Mouse (Mus musculus) heart, postnatal 0 days (tissue): Measurements from ENCODE around the gene Meiob. TPM values are rescaled to one million over a fixed set of nuclear protein-coding genes. Genes with fewer than 3 reads are reported as not detected.

Experiments
- ATAC-seq: fragments of 200-750 bp; cut with Nextera tagmentation; 2 replicates; pipeline ENCODE4 v1.8.0; 2017; ENCODE audit warnings: low read depth, moderate number of reproducible peaks, moderate library complexity; ENCODE audit not compliant: insufficient read depth
- DNase-seq: peaks from one replicate; pipeline ENCODE4 v3.0.0-alpha.2; 2016; ENCODE audit warnings: low spot score
- H3K27ac ChIP-seq: fragments of 300-500 bp; sonication (generic); 2 replicates; pipeline ENCODE4 v1.5.1; 2014; ENCODE audit warnings: low read depth, mild to moderate bottlenecking
- H3K27me3 ChIP-seq: fragments of 300-500 bp; sonication (generic); 2 replicates; pipeline ENCODE4 v1.6.1; 2014; ENCODE audit warnings: low read length, mixed read lengths; ENCODE audit not compliant: control insufficient read depth, insufficient read depth
- H3K36me3 ChIP-seq: fragments of 300-500 bp; sonication (generic); replicated peaks from 2 replicates; pipeline ENCODE4 v1.6.1; 2014; ENCODE audit warnings: low read length, mixed read lengths; ENCODE audit not compliant: control insufficient read depth, insufficient read depth
- H3K4me1 ChIP-seq: fragments of 300-500 bp; sonication (generic); 2 replicates; pipeline ENCODE4 v1.6.1; 2014; ENCODE audit warnings: antibody characterized with exemption; ENCODE audit not compliant: control insufficient read depth, insufficient read depth
- H3K4me2 ChIP-seq: fragments of 300-500 bp; sonication (generic); 2 replicates; pipeline ENCODE4 v1.6.1; 2014; ENCODE audit warnings: low read depth, mild to moderate bottlenecking, low read length, moderate library complexity
- H3K4me3 ChIP-seq: fragments of 300-500 bp; sonication (generic); 2 replicates; pipeline ENCODE4 v1.5.1; 2014; ENCODE audit warnings: low read depth, low read length
- H3K9ac ChIP-seq: fragments of 300-500 bp; sonication (generic); replicated peaks from 2 replicates; pipeline ENCODE4 v1.6.1; 2014; ENCODE audit warnings: low read depth, low read length, mixed read lengths
- H3K9me3 ChIP-seq: fragments of 300-500 bp; sonication (generic); replicated peaks from 2 replicates; pipeline ENCODE4 v1.6.1; 2016; ENCODE audit warnings: low read length; ENCODE audit not compliant: control insufficient read depth
- CTCF ChIP-seq: IDR thresholded peaks from 2 replicates; pipeline ENCODE4 v1.5.1; 2016; ENCODE audit warnings: antibody characterized with exemption, control low read depth, low read depth
- EP300 ChIP-seq: IDR thresholded peaks from 2 replicates; pipeline ENCODE4 v1.6.1; 2016; ENCODE audit warnings: antibody characterized with exemption, low read depth
- WGBS: fragments of 180-500 bp; shearing (Covaris S2); extraction: QIAGEN DNeasy Blood & Tissue Kit; methylation state at CpG from one replicate; pipeline ENCODE4 v1.1.7; 2014; 5-methylcytosine and 5-hydroxymethylcytosine counted together
- polyA plus RNA-seq: library from polyadenylated mRNA; unstranded; fragments of >200 nt; fragmentation: Nextera tagmentation; extraction: Ambion mirVana; gene quantifications from 2 replicates; pipeline ENCODE4 v1.2.1, GENCODE M21; 2015
- total RNA-seq: library from RNA; depleted of rRNA; stranded (reverse); fragments of >200 nt; gene quantifications from 2 replicates; pipeline ENCODE4 v1.2.3, GENCODE M21; 2014; ENCODE audit warnings: low replicate concordance; rRNA removed

Gene Meiob
- total RNA-seq (not detected in 2 replicates), polyA plus RNA-seq (0.10 TPM in 1 of 2 replicates, not detected in the other)

DNA sequence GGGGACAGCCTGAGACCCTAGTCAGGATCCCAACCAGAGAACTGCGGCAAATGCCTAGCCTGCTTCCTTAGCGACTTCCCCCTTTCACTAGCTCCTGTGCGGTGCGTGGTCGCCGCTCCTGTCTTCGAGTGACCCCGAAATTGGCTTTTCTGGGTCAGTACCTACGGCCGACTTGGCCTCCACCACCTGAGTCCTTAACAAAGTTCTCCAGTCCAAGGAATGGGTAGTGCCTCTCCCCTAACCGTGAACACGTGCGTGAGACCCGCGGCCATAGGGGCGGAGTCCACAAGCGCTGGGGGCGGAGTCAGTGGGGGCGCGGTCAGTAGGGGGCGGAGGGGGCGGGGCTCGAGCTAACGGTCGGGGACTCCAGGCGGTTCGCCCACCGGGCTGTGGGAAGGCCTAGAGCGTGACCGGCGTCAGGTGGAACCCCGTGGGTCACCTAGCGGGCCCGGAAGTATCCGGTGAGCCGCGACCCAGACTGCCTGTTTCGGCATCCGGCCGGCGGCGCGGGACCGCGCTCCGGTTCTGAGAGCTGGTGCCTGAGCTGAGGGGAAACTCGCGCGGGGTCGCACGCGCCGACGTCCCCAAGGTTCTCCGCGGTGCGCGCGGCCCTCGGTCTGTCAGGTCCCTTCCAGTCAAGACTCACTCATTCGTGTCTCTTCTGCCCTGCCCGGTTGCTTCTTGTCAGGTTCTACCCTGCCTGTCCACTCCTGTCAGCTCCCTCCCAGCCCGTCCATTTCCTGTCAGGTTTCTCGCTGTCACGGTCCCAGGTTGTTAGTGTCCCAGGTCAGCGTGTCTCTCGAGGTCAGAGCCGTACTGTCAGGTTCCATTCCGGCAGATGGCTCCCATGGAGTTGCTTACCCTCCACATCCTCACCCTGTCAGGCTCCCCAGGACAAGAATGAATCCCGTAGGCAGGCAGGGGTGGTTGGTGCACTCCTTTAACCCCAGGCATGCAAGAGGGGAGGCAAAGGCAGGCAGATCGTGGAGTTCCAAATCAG, at the start of gene Meiob:
Gene Meiob (plus strand): TSS at position 338 of the 1,000 bp plus-strand sequence.
- H3K36me3 ChIP-seq = no peaks in the 10 kb centered on the region
- WGBS = under 1% methylated on average over 64 of the region's 71 CpGs
- H3K9ac ChIP-seq = peak within 1 kb of the TSS; percentile 54
- H3K27me3 ChIP-seq = peaks cover 22% of the 10 kb centered on the region
- peak within 1 kb of the TSS; percentile 97 for H3K4me2 ChIP-seq
- H3K27ac ChIP-seq = no peak within 1 kb of the TSS
- no peaks in the 10 kb centered on the region for H3K9me3 ChIP-seq
- peak within 1 kb of the TSS; percentile 74 for H3K4me3 ChIP-seq
- peak; percentile 24 for DNase-seq
- no peaks in the 10 kb centered on the region; the same call in 1 of the 2 replicates for H3K4me1 ChIP-seq
- ATAC-seq = peak; percentile 91
- TF ChIP-seq EP300 (no peak), CTCF (no peak)

DNA sequence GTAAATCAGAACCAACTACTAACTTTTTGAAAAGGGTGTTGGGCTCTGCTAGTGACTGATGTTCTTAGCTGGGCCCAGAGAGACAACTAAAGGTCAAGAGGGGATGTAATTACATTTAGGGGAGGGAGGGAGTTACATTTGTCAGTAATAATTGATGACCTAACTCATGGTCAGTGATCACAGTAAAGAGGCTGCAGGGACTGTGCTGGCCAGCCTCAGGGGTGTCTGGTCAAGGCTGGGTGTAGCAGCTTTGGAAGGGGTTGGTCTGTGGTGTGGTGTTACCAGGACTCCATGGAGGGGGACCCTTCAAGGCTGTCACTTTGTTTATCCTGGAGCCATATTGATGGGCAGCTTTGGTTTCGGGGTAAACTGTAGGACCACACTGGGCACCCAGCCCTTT, 46.7 kb upstream of the Meiob start:
- no peak for ATAC-seq
- WGBS = 77% methylated on average over 1 of the region's 1 CpGs

GRCm38 (mm10) chr17:24761121-24761520, 43.0 kb upstream of the Meiob start:
- DNase-seq (no peak), ATAC-seq (no peak)
- Histone ChIP-seq H3K4me1 (no peaks in the 10 kb centered on the region), H3K4me2 (no peak overlapping the region), H3K36me3 (no peaks in the 10 kb centered on the region), H3K9me3 (no peaks in the 10 kb centered on the region), H3K9ac (no peak overlapping the region), H3K27me3 (no peaks in the 10 kb centered on the region), H3K4me3 (no peak overlapping the region), H3K27ac (no peak overlapping the region)
- 55% methylated on average over 5 of the region's 5 CpGs for WGBS
- TF ChIP-seq CTCF (no peak), EP300 (no peak)

More for the DNA sequence above, 46.7 kb upstream of the Meiob start:
- DNase-seq = no peak
- Histone ChIP-seq H3K27me3 (peaks cover 29% of the 10 kb centered on the region), H3K9ac (no peak overlapping the region), H3K4me2 (no peak overlapping the region), H3K4me3 (no peak overlapping the region), H3K4me1 (0 out of 2 replicates have a peak, but pooled peaks cover 6% of the 10 kb centered on the region), H3K27ac (no peak overlapping the region), H3K9me3 (no peaks in the 10 kb centered on the region), H3K36me3 (no peaks in the 10 kb centered on the region)
- TF ChIP-seq EP300 (no peak), CTCF (no peak)

- no peaks in the 10 kb centered on the region for H3K9me3 ChIP-seq
- WGBS = 39% methylated on average over 22 of the region's 22 CpGs
- no peaks in the 10 kb centered on the region for H3K36me3 ChIP-seq
- H3K4me3 ChIP-seq = no peak overlapping the region
- no peak overlapping the region for H3K27ac ChIP-seq
- no peak overlapping the region for H3K4me2 ChIP-seq
- 0 out of 2 replicates have a peak, but pooled peaks cover 6% of the 10 kb centered on the region for H3K27me3 ChIP-seq
- DNase-seq = no peak
- TF ChIP-seq EP300 (no peak), CTCF (no peak)
- H3K4me1 ChIP-seq = no peaks in the 10 kb centered on the region
- ATAC-seq = no peak
- H3K9ac ChIP-seq = no peak overlapping the region
These were observed 38.8 kb upstream of the Meiob start for GRCm38 (mm10) chr17:24765016-24765905.

DNA sequence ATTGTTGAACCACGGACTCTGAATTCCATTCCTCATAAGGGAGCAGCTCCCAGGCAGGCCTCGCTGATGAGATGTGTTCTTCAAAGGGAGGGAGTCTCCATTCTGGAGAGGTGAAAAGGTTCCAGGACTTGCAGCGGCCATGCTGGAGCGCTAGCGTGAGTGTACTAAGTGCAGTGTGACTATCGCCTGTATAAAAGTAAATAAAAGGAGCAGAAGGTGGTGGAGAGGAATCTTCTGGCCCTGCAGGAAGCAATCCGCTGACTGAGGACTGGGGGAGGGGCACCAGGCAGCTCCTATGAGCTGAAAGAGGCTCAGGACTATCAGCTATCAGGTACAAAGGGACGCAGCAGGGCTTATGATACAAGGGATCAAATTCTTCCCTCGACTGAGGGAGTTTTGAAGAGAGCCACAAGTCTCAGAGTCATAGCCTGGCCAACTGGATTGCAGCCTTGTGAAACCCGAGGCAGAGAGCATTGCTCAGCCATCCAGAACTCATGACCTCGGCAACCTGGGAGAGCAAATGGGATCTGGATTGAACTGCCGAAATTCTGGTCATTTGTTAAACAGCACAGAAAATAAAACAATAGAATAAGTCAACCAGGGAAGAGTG, 37.7 kb upstream of the Meiob start:
- Histone ChIP-seq H3K27me3 (0 out of 2 replicates have a peak, but pooled peaks cover 6% of the 10 kb centered on the region), H3K4me2 (no peak overlapping the region), H3K4me3 (no peak overlapping the region), H3K9ac (no peak overlapping the region), H3K27ac (no peak overlapping the region), H3K9me3 (no peaks in the 10 kb centered on the region), H3K4me1 (no peaks in the 10 kb centered on the region), H3K36me3 (no peaks in the 10 kb centered on the region)
- no peak for ATAC-seq
- WGBS = 29% methylated on average over 12 of the region's 12 CpGs
- no peak for DNase-seq
- no peak for TF ChIP-seq CTCF
- TF ChIP-seq EP300 = no peak
